Mouse (Mus musculus) lung, postnatal 0 days (tissue): ENCODE data around the gene Nr5a2.

Experiments used
- CTCF ChIP-seq: IDR thresholded peaks from 2 replicates; pipeline ENCODE4 v1.5.1; 2016; ENCODE audit warnings: antibody characterized with exemption, mild to moderate bottlenecking
- EP300 ChIP-seq: IDR thresholded peaks from 2 replicates; pipeline ENCODE4 v1.6.1; 2016; ENCODE audit warnings: antibody characterized with exemption, mild to moderate bottlenecking, control low read depth

DNA sequence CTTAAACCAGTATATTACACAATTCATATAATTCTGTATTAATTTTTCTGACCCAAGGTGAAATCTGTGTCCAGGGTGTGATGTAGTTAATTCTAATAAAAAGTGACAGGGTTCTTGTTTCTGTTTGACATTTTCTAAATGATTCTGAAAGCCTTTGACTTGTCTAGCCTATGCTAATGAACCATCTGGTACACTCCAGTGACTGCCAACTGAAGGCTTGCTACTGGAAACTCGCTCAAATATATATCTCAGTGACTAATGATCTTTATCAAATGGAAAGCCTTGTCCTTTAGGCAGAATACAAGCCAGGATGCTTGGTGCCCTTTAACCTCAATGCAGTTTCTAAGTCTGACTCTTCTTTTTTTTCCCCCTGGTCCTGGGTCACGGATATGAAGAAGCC is 114.2 kb downstream of the Nr5a2 start:
- TF ChIP-seq CTCF (no peak), EP300 (no peak)
